Mouse (Mus musculus): ENCODE data around the gene Atxn3. TPM values are rescaled to one million over a fixed set of nuclear protein-coding genes. Genes with fewer than 3 reads are reported as not detected.

The Atxn3 gene
- total RNA-seq, 1 experiment: 23.0 TPM

DNA sequence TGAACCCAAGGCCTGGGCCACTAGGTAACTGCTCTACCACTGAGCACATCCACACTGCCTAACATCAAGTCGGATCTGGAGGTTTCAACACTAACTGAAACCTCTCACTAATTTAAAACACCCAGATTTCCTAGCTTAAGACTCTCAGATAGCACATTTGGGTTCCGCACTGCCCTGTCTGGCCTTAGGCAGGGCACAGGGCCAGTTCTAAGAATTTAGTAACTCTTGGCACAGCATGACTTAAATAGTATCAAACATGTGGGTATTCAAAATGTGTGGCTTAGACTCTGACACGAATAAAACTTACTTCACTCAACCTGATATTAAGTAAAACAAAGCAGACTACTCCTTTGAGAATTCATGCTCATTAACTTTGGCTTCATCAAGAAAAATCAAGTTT, 38.2 kb downstream of the Atxn3 start:
- no peak for DNase-seq (ENCODE audit: low read depth, low spot score)
- Histone ChIP-seq H3K4me3 (ENCODE audit: insufficient read depth in 1 of 2, low read depth in 1 of 2, low read length in 2 of 2, poor library complexity in 1 of 2, severe bottlenecking in 1 of 2) (no peak overlapping the region), H3K4me1 (ENCODE audit: control insufficient read depth in 2 of 2, insufficient read depth in 2 of 2, low read length in 2 of 2, poor library complexity in 1 of 2) (no peaks in the 10 kb centered on the region), H3K27ac (ENCODE audit: insufficient read depth, low read depth, low read length, poor library complexity, severe bottlenecking) (no peak overlapping the region), H3K36me3 (ENCODE audit: control insufficient read depth, insufficient read depth, low read length, poor library complexity, severe bottlenecking) (peaks cover 13% of the 10 kb centered on the region), H3K9ac (ENCODE audit: insufficient read depth, low read depth, low read length, poor library complexity, severe bottlenecking) (no peak overlapping the region), H3K9me3 (ENCODE audit: control insufficient read depth, insufficient read depth, low read depth, low read length) (no peaks in the 10 kb centered on the region)
- in situ Hi-C loops (cut with MboI; ENCODE audit: low sequenced_read_pairs in 2 of 2, unreplicated experiment in 2 of 2): no loop called here
- TF ChIP-seq ZC3H11A (IDR thresholded peaks at IDR 0.05; ENCODE audit: borderline replicate concordance, low read depth, low read length) (no peak), HCFC1 (IDR thresholded peaks at IDR 0.05; ENCODE audit: borderline replicate concordance, insufficient read depth, low read length) (no peak), CHD2 (IDR thresholded peaks at IDR 0.05; ENCODE audit: low read depth, low read length) (no peak), MAFK (IDR thresholded peaks at IDR 0.05; ENCODE audit: insufficient read depth, low read depth, low read length) (no peak), ZNF384 (IDR thresholded peaks at IDR 0.05; ENCODE audit: low read depth, low read length) (no peak)

DNA sequence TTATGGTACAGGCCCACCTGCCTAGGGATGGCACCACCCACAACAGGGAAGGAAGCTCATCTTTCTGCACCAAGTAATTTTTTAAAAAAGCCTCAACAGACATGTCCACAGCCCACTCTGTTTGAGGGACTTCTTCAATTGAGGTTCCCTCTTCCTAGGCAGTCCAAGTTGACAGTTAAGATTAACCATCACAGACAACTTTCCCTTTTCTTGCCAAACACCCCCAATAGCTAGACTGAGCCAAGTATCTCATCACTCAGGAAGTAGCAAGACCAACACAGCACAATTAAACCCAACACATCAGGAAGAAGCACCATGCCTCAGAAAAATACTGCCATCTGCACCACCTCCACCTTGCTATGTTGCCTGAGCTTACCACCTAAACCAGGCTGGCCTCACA, 40.9 kb downstream of the Atxn3 start:
- TF ChIP-seq MAFK (IDR thresholded peaks at IDR 0.05; ENCODE audit: insufficient read depth, low read depth, low read length) (no peak), ZC3H11A (IDR thresholded peaks at IDR 0.05; ENCODE audit: borderline replicate concordance, low read depth, low read length) (no peak), HCFC1 (IDR thresholded peaks at IDR 0.05; ENCODE audit: borderline replicate concordance, insufficient read depth, low read length) (no peak), ZNF384 (IDR thresholded peaks at IDR 0.05; ENCODE audit: low read depth, low read length) (no peak), CHD2 (IDR thresholded peaks at IDR 0.05; ENCODE audit: low read depth, low read length) (no peak)
- in situ Hi-C loops (cut with MboI; ENCODE audit: low sequenced_read_pairs in 2 of 2, unreplicated experiment in 2 of 2): no loop called here
- no peak overlapping the region for H3K27ac ChIP-seq (ENCODE audit: insufficient read depth, low read depth, low read length, poor library complexity, severe bottlenecking)

DNA sequence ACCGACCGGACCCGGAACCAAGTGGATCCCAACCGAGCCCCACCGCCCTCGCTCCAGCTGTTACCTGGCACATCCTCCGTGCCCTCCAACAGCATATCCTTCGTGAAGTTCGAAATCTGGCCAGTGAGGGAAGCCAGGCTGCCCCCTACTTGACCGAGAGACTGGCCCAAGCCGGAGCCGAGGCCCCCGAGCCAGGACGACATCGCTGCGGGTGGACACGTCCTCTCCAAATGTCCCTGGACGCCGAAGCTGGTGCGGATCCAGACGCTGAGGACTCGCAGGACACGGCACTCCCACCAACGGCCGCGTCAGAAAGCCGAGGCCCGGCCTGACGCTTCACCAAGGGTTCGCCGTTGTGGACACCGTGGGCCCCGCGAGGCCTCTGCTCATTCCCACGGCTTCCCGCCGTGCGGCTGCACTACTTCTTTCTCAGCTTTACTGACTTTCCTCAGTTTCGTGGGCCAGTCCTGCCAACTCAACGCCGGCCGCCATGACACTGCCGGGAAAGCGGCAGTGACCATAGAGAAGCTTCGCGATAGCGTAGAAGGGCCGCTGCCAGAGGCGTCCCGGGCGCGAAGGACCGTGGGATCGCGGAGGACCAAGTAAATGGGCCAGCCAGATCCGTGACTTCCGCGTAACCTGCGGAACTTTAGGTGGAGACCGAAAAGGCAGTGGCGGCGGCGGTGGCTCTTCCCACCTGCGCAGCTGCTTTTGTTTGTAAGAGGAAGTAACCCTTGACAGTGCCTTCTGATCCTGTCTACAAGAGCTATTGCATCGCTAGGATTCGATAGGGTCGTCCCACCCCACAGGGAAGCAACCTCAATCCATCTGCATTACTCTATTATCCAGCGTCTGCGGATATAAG, 45.2 kb downstream of the Atxn3 start, which contains the start of gene Trip11:
Gene Trip11 (minus strand): TSS at position 642 of the 865 bp plus-strand sequence.
- no peaks in the 10 kb centered on the region for H3K36me3 ChIP-seq (ENCODE audit: control insufficient read depth, insufficient read depth, low read length, poor library complexity, severe bottlenecking)
- no peak within 1 kb of the TSS for H3K27ac ChIP-seq (ENCODE audit: insufficient read depth, low read depth, low read length, poor library complexity, severe bottlenecking)
- in situ Hi-C loops (cut with MboI; ENCODE audit: low sequenced_read_pairs in 2 of 2, unreplicated experiment in 2 of 2): no loop called here
- peak; percentile 62 for DNase-seq (ENCODE audit: low read depth, low spot score)
- H3K9ac ChIP-seq (ENCODE audit: insufficient read depth, low read depth, low read length, poor library complexity, severe bottlenecking): peak within 1 kb of the TSS; percentile 75
- TF ChIP-seq MAFK (IDR thresholded peaks at IDR 0.05; ENCODE audit: insufficient read depth, low read depth, low read length) (0 out of 2 replicates have a peak, but pooled peaks have one; percentile 1), HCFC1 (IDR thresholded peaks at IDR 0.05; ENCODE audit: borderline replicate concordance, insufficient read depth, low read length) (peak; percentile 51; the same call in 1 of the 2 replicates), ZNF384 (IDR thresholded peaks at IDR 0.05; ENCODE audit: low read depth, low read length) (no peak)
- 0 out of 4 replicates have a peak, but pooled peaks cover 0 to 2% of the 10 kb centered on the region in 2 experiments for H3K4me1 ChIP-seq (ENCODE audit: control insufficient read depth in 2 of 2, insufficient read depth in 2 of 2, low read length in 2 of 2, poor library complexity in 1 of 2)
- peak within 1 kb of the TSS; percentile 83 to 91 for H3K4me3 ChIP-seq (ENCODE audit: insufficient read depth in 1 of 2, low read depth in 1 of 2, low read length in 2 of 2, poor library complexity in 1 of 2, severe bottlenecking in 1 of 2)
- no peaks in the 10 kb centered on the region for H3K9me3 ChIP-seq (ENCODE audit: control insufficient read depth, insufficient read depth, low read depth, low read length)

More for the DNA sequence above, 40.9 kb downstream of the Atxn3 start:
- H3K4me3 ChIP-seq (ENCODE audit: insufficient read depth in 1 of 2, low read depth in 1 of 2, low read length in 2 of 2, poor library complexity in 1 of 2, severe bottlenecking in 1 of 2): no peak overlapping the region
- H3K9ac ChIP-seq (ENCODE audit: insufficient read depth, low read depth, low read length, poor library complexity, severe bottlenecking): no peak overlapping the region
- H3K4me1 ChIP-seq (ENCODE audit: control insufficient read depth in 2 of 2, insufficient read depth in 2 of 2, low read length in 2 of 2, poor library complexity in 1 of 2): 0 out of 4 replicates have a peak, but pooled peaks cover 0 to 2% of the 10 kb centered on the region in 2 experiments
- H3K9me3 ChIP-seq (ENCODE audit: control insufficient read depth, insufficient read depth, low read depth, low read length): no peaks in the 10 kb centered on the region
- DNase-seq (ENCODE audit: low read depth, low spot score): no peak
- peaks cover under 1% of the 10 kb centered on the region for H3K36me3 ChIP-seq (ENCODE audit: control insufficient read depth, insufficient read depth, low read length, poor library complexity, severe bottlenecking)

DNA sequence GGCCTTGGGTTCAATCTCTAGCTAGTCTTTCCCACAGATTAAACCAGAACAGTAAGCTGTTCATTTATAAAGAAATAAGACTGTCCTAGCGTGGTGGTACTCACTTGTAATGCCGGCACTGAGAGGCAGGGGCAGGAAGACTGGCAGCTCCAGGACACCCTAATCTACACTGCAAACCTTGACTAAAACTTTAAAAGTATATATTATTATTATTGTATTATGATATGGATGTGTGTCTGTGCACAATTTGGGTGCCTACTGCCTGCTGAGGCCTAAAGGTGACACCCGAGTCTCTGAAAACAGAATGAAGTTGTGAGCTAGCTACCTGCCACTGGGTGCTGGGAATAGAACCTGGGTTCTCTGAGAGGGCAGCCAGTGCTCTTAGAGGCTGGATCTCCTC, 46.7 kb downstream of the Atxn3 start:
- H3K36me3 ChIP-seq (ENCODE audit: control insufficient read depth, insufficient read depth, low read length, poor library complexity, severe bottlenecking): no peaks in the 10 kb centered on the region
- no peak overlapping the region for H3K9ac ChIP-seq (ENCODE audit: insufficient read depth, low read depth, low read length, poor library complexity, severe bottlenecking)
- no peak overlapping the region for H3K27ac ChIP-seq (ENCODE audit: insufficient read depth, low read depth, low read length, poor library complexity, severe bottlenecking)
- no peak for TF ChIP-seq ZC3H11A (IDR thresholded peaks at IDR 0.05; ENCODE audit: borderline replicate concordance, low read depth, low read length)
- no peak for TF ChIP-seq HCFC1 (IDR thresholded peaks at IDR 0.05; ENCODE audit: borderline replicate concordance, insufficient read depth, low read length)
- TF ChIP-seq CHD2 (IDR thresholded peaks at IDR 0.05; ENCODE audit: low read depth, low read length): no peak
- no peak for TF ChIP-seq ZNF384 (IDR thresholded peaks at IDR 0.05; ENCODE audit: low read depth, low read length)
- TF ChIP-seq MAFK (IDR thresholded peaks at IDR 0.05; ENCODE audit: insufficient read depth, low read depth, low read length): no peak
- no peak overlapping the region for H3K4me3 ChIP-seq (ENCODE audit: insufficient read depth in 1 of 2, low read depth in 1 of 2, low read length in 2 of 2, poor library complexity in 1 of 2, severe bottlenecking in 1 of 2)
- in situ Hi-C loops (cut with MboI; ENCODE audit: low sequenced_read_pairs in 2 of 2, unreplicated experiment in 2 of 2): no loop called here
- no peaks in the 10 kb centered on the region for H3K9me3 ChIP-seq (ENCODE audit: control insufficient read depth, insufficient read depth, low read depth, low read length)
- DNase-seq (ENCODE audit: low read depth, low spot score): no peak
- 0 out of 4 replicates have a peak, but pooled peaks cover 0 to 2% of the 10 kb centered on the region in 2 experiments for H3K4me1 ChIP-seq (ENCODE audit: control insufficient read depth in 2 of 2, insufficient read depth in 2 of 2, low read length in 2 of 2, poor library complexity in 1 of 2)
